Mouse (Mus musculus) spleen, adult 2 months (tissue): ENCODE measurements around the gene Lpp. TPM values are rescaled to one million over a fixed set of nuclear protein-coding genes. Genes with fewer than 3 reads are reported as not detected.

Experiments used
- DNase-seq, 2 experiments: peaks; one replicate each; pipeline versions ENCODE4 v3.0.0 to v3.0.0-alpha.2; 2012 to 2021; ENCODE audit warnings: low spot score in 2 of 2, low read depth in 1 of 2
- H3K27ac ChIP-seq: fragments of 200-500 bp; 2 replicates; pipeline ENCODE4 v1.5.1; 2012; ENCODE audit warnings: low read length, inconsistent platforms; ENCODE audit not compliant: insufficient read depth
- H3K27me3 ChIP-seq: fragments of 200-500 bp; 2 replicates; pipeline ENCODE4 v1.6.1; 2012; ENCODE audit warnings: mild to moderate bottlenecking, moderate library complexity, low read length, inconsistent platforms; ENCODE audit not compliant: control insufficient read depth, insufficient read depth
- H3K36me3 ChIP-seq: fragments of 200-500 bp; 2 replicates; pipeline ENCODE4 v1.6.1; 2012; ENCODE audit warnings: mild to moderate bottlenecking, low read length, inconsistent platforms; ENCODE audit not compliant: control insufficient read depth, insufficient read depth
- H3K4me1 ChIP-seq: fragments of 200-500 bp; 2 replicates; pipeline ENCODE4 v1.6.1; 2011; ENCODE audit warnings: inconsistent platforms; ENCODE audit not compliant: control insufficient read depth, insufficient read depth, insufficient read length
- H3K4me3 ChIP-seq: fragments of 200-500 bp; 2 replicates; pipeline ENCODE4 v1.5.1; 2011; ENCODE audit warnings: mild to moderate bottlenecking, inconsistent platforms; ENCODE audit not compliant: insufficient read depth, insufficient read length; ENCODE audit errors: extremely low read depth
- CTCF ChIP-seq: fragments of 200-500 bp; IDR thresholded peaks from 2 replicates; pipeline ENCODE4 v1.5.1; 2011; ENCODE audit warnings: mild to moderate bottlenecking, inconsistent platforms; ENCODE audit not compliant: insufficient read depth, insufficient read length, insufficient replicate concordance; ENCODE audit errors: extremely low read depth
- POLR2A ChIP-seq: fragments of 200-500 bp; IDR thresholded peaks from 2 replicates; pipeline ENCODE4 v1.6.1; 2011; ENCODE audit warnings: low read depth, low read length, inconsistent platforms
- WGBS: fragments of 180-500 bp; shearing (Covaris S2); methylation state at CpG from one replicate; pipeline ENCODE4 v1.1.7; 2018; 5-methylcytosine and 5-hydroxymethylcytosine counted together
- polyA plus RNA-seq: library from polyadenylated mRNA; depleted of rRNA; stranded (reverse); fragments of >200 nt; gene quantifications from 2 replicates; pipeline ENCODE4 v1.2.3, GENCODE M21; 2012

Lpp gene
- polyA plus RNA-seq, 1 experiment, result 8.2 TPM

DNA sequence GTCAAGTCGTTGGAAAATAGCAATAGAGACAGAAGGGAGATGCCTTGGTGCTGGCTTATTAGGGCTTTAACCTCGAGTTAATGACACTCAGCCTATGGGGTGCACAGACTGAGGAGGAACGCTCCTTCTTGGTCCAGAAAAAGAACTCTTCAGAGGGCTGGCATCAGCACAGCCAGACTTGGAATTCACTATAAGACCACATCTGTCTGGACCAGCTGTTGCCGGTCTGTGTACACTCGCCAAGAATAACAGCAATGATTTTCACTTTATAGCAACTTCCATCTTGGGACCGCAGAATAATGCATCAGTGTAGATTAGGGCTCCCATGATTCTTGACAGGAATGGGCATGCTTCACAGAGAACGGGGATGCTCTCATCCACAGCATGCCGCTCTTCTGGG lies 439.9 kb downstream of the Lpp start:
- Histone ChIP-seq H3K4me3 (no peak overlapping the region), H3K4me1 (peaks cover 14% of the 10 kb centered on the region), H3K36me3 (no peaks in the 10 kb centered on the region), H3K27me3 (no peaks in the 10 kb centered on the region), H3K27ac (no peak overlapping the region)
- DNase-seq, result no peak
- WGBS, result 91% methylated on average over 8 of the region's 8 CpGs
- TF ChIP-seq CTCF (no peak), POLR2A (no peak)

DNA sequence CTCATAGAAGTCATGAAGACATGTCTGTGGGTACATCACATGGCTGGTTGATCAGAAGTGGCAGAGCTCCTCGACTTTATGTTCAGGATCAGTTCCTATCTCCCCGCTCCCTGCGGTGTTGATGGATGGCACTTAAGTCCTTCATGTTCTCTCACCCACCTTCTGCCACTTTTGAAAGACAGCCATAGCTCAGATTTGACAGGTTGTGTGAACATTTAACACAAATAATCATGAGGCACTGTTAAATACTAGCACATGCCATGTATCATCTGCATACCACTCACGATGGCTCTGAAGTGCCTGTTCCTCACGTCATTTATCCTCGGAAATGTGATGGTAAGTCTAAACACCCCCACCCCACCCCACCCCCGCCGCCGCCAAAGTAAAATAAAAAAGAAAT lies 441.2 kb downstream of the Lpp start:
- H3K27ac ChIP-seq, result no peak overlapping the region

GRCm38 (mm10) chr16:24836550-24836949 lies 443.2 kb downstream of the Lpp start:
- no peaks in the 10 kb centered on the region for H3K27me3 ChIP-seq
- H3K27ac ChIP-seq, result no peak overlapping the region
- no peak for DNase-seq
- no peaks in the 10 kb centered on the region for H3K36me3 ChIP-seq
- peaks cover 5% of the 10 kb centered on the region; the same call in 1 of the 2 replicates for H3K4me1 ChIP-seq
- no peak for TF ChIP-seq POLR2A
- TF ChIP-seq CTCF, result no peak
- H3K4me3 ChIP-seq, result no peak overlapping the region
- WGBS, result 65% methylated on average over 5 of the region's 5 CpGs

More for the DNA sequence above, 441.2 kb downstream of the Lpp start:
- H3K4me3 ChIP-seq, result no peak overlapping the region
- H3K4me1 ChIP-seq, result peaks cover 14% of the 10 kb centered on the region
- H3K27me3 ChIP-seq, result no peaks in the 10 kb centered on the region
- no peak for DNase-seq
- WGBS, result 91% methylated on average over 9 of the region's 9 CpGs
- H3K36me3 ChIP-seq, result no peaks in the 10 kb centered on the region
- no peak for TF ChIP-seq CTCF
- TF ChIP-seq POLR2A, result no peak

DNA sequence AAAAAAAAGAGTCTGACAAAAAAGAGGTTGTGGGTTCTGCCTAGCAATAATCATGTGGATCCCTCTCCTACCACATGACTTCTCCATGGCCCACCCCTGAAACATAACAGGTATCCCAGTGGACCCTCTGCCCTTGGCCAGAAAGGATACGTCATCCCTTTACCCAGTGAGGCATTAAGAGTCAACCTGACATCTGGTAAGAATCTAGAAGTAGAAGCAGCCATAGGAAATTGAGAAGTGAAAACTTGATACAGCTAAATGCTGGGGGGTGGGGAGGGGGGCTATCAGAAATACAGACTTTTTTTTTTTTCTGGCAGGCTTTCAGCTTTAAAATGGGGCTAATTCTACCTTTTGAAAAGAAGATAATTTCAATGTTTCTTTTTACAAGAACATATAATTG lies 445.7 kb downstream of the Lpp start:
- 46% methylated on average over 1 of the region's 1 CpGs for WGBS
- Histone ChIP-seq H3K27ac (no peak overlapping the region), H3K36me3 (no peaks in the 10 kb centered on the region), H3K27me3 (no peaks in the 10 kb centered on the region), H3K4me1 (peaks cover 5% of the 10 kb centered on the region; the same call in 1 of the 2 replicates), H3K4me3 (no peak overlapping the region)
- no peak for TF ChIP-seq CTCF
- no peak for TF ChIP-seq POLR2A
- no peak for DNase-seq

DNA sequence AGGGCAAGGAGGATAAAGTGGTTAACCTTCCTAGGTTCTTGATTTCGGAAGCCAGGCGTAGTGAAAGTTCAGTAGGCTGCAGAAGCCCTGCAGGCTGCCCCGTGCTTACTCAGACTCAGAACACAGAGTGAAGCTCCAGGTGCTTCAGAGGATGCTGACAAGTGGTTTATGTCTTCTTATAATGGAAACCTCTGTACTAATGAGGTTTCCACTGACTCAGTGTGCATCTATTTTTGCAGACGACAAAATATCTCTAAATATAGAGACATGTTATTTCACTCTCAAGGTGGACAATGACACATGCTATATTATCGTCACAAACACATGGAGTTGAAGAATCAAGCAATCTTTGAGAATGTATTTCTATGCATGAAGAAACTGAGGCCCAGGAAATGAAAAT lies 446.8 kb downstream of the Lpp start:
- no peaks in the 10 kb centered on the region for H3K27me3 ChIP-seq
- TF ChIP-seq POLR2A, result no peak
- no peak for TF ChIP-seq CTCF
- H3K4me3 ChIP-seq, result no peak overlapping the region
- DNase-seq, result no peak
- 86% methylated on average over 5 of the region's 5 CpGs for WGBS
- no peaks in the 10 kb centered on the region for H3K36me3 ChIP-seq
- H3K27ac ChIP-seq, result no peak overlapping the region
- peaks cover 5% of the 10 kb centered on the region; the same call in 1 of the 2 replicates for H3K4me1 ChIP-seq

- 77% methylated on average over 1 of the region's 1 CpGs for WGBS
- H3K4me3 ChIP-seq, result no peak overlapping the region
- DNase-seq, result no peak
- H3K4me1 ChIP-seq, result no peaks in the 10 kb centered on the region
- H3K27me3 ChIP-seq, result no peaks in the 10 kb centered on the region
- H3K27ac ChIP-seq, result no peak overlapping the region
- TF ChIP-seq POLR2A, result no peak
- TF ChIP-seq CTCF, result no peak
- H3K36me3 ChIP-seq, result no peaks in the 10 kb centered on the region; the same call in 1 of the 2 replicates
Measured at GRCm38 (mm10) chr16:24846141-24846540, 452.8 kb downstream of the Lpp start.

DNA sequence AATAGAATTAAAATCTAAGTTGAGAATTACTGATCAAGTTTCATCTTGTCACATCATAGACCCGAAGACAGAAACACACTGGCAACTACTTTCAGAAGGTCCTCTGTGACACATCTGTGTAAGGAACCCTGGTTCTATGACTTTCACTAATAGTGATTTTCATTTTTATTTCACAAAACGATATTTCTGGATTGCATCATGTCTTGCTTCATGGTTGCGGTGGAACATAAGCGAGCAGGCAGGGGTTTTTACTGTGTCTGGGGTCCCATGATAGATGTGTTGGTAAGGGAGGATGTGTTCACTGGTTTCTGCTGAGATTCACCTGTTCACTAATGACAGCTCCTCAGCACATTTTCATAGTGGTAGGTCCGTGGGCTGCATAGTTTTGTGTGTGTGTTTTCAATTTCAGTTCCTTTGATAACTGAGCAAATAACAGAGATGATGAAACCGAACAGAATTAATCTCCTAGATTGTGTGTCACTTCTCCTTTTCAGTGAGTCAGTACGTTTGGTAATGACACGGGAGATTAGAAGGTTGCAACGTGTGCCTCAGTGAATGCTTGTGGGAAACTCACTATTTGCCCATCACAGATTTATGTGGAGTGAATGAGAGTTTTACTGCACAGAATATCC lies 466.3 kb downstream of the Lpp start:
- 56% methylated on average over 9 of the region's 9 CpGs for WGBS
- no peak for TF ChIP-seq POLR2A
- no peak overlapping the region for H3K27ac ChIP-seq
- H3K36me3 ChIP-seq, result no peaks in the 10 kb centered on the region
- no peak for DNase-seq
- H3K27me3 ChIP-seq, result no peaks in the 10 kb centered on the region
- H3K4me3 ChIP-seq, result no peak overlapping the region
- H3K4me1 ChIP-seq, result peaks cover 9% of the 10 kb centered on the region; the same call in 1 of the 2 replicates
